Mouse (Mus musculus) kidney, embryonic 15.5 days (tissue): ENCODE data around the gene Cyp2d34. TPM values are rescaled to one million over a fixed set of nuclear protein-coding genes. Genes with fewer than 3 reads are reported as not detected.

Experiments used
- ATAC-seq: fragments of 200-750 bp; cut with Nextera tagmentation; replicated peaks from 2 replicates; pipeline ENCODE4 v1.8.0; 2017; ENCODE audit warnings: moderate TSS enrichment; ENCODE audit not compliant: low FRiP score
- H3K27ac ChIP-seq: fragments of 300-500 bp; sonication (generic); 2 replicates; pipeline ENCODE4 v1.5.1; 2015; ENCODE audit warnings: mild to moderate bottlenecking, inconsistent platforms
- H3K27me3 ChIP-seq: fragments of 300-500 bp; sonication (generic); 2 replicates; pipeline ENCODE4 v1.6.1; 2015; ENCODE audit warnings: inconsistent platforms
- H3K36me3 ChIP-seq: fragments of 300-500 bp; sonication (generic); 2 replicates; pipeline ENCODE4 v1.6.1; 2015; ENCODE audit warnings: inconsistent platforms
- H3K4me1 ChIP-seq: fragments of 300-500 bp; sonication (generic); 2 replicates; pipeline ENCODE4 v1.6.1; 2015; ENCODE audit warnings: inconsistent platforms
- H3K4me2 ChIP-seq: fragments of 300-500 bp; sonication (generic); 2 replicates; pipeline ENCODE4 v1.6.1; 2015; ENCODE audit warnings: moderate library complexity, mild to moderate bottlenecking, inconsistent platforms
- H3K4me3 ChIP-seq: fragments of 300-500 bp; sonication (generic); replicated peaks from 2 replicates; pipeline ENCODE4 v1.5.1; 2015; ENCODE audit warnings: mild to moderate bottlenecking, inconsistent platforms
- H3K9ac ChIP-seq: fragments of 300-500 bp; sonication (generic); 2 replicates; pipeline ENCODE4 v1.6.1; 2015; ENCODE audit warnings: mild to moderate bottlenecking, inconsistent platforms
- H3K9me3 ChIP-seq: fragments of 300-500 bp; sonication (generic); replicated peaks from 2 replicates; pipeline ENCODE4 v1.6.1; 2016; ENCODE audit warnings: inconsistent platforms
- WGBS: fragments of 180-500 bp; shearing (Covaris S2); methylation state at CpG from one replicate; pipeline ENCODE4 v1.1.7; 2015; ENCODE audit warnings: mixed read lengths; 5-methylcytosine and 5-hydroxymethylcytosine counted together
- microRNA-seq: library from miRNA; unstranded; fragments of <30 nt; microRNA quantifications from one replicate; pipeline ENCODE4, GENCODE M21; 2016
- polyA plus RNA-seq: library from polyadenylated mRNA; unstranded; fragments of >200 nt; fragmentation: Nextera tagmentation; extraction: Ambion mirVana; gene quantifications from 2 replicates; pipeline ENCODE4 v1.2.1, GENCODE M21; 2015

Gene Cyp2d34
- polyA plus RNA-seq, 1 experiment from 2014 or later, result not detected

GRCm38 (mm10) chr15:82582621-82583020 lies 38.1 kb downstream of the Cyp2d34 start:
- no peak overlapping the region for H3K4me3 ChIP-seq
- H3K27ac ChIP-seq, result no peak overlapping the region
- H3K4me2 ChIP-seq, result no peak overlapping the region
- H3K36me3 ChIP-seq, result no peaks in the 10 kb centered on the region
- H3K9me3 ChIP-seq, result no peaks in the 10 kb centered on the region
- WGBS, result 71% methylated on average over 9 of the region's 9 CpGs
- no peaks in the 10 kb centered on the region for H3K27me3 ChIP-seq
- H3K9ac ChIP-seq, result no peak overlapping the region
- ATAC-seq, result no peak
- H3K4me1 ChIP-seq, result no peaks in the 10 kb centered on the region

- no peaks in the 10 kb centered on the region for H3K27me3 ChIP-seq
- H3K9me3 ChIP-seq, result no peaks in the 10 kb centered on the region
- no peaks in the 10 kb centered on the region for H3K4me1 ChIP-seq
- H3K4me2 ChIP-seq, result no peak overlapping the region
- H3K9ac ChIP-seq, result no peak overlapping the region
- 60% methylated on average over 2 of the region's 2 CpGs for WGBS
- ATAC-seq, result no peak
- H3K4me3 ChIP-seq, result no peak overlapping the region
- H3K36me3 ChIP-seq, result no peaks in the 10 kb centered on the region
- no peak overlapping the region for H3K27ac ChIP-seq
These were observed 41.7 kb downstream of the Cyp2d34 start for GRCm38 (mm10) chr15:82579071-82579470.

GRCm38 (mm10) chr15:82572856-82573255 lies 47.9 kb downstream of the Cyp2d34 start:
- H3K27ac ChIP-seq, result no peak overlapping the region
- no peaks in the 10 kb centered on the region for H3K9me3 ChIP-seq
- H3K4me1 ChIP-seq, result no peaks in the 10 kb centered on the region
- H3K4me3 ChIP-seq, result no peak overlapping the region
- no peaks in the 10 kb centered on the region for H3K36me3 ChIP-seq
- ATAC-seq, result no peak
- H3K27me3 ChIP-seq, result no peaks in the 10 kb centered on the region
- H3K4me2 ChIP-seq, result no peak overlapping the region
- WGBS, result 92% methylated on average over 1 of the region's 1 CpGs
- H3K9ac ChIP-seq, result no peak overlapping the region

Small RNA genes within 50 kb of the gene (microRNA-seq; reads per million reads assigned to microRNA genes)
- gene Gm27463, result not detected
- not detected for gene Gm27742

Other genes with a start within 250 kb of the Cyp2d34 start
- gene Cyp2d22, start 240.7 kb downstream of the Cyp2d34 start, polyA plus RNA-seq, result 12.9 and 18.6 TPM in 2 replicates
- not detected in 2 replicates for gene Cyp2d11, start 226.9 kb downstream of the Cyp2d34 start, polyA plus RNA-seq
- 0.27 and 0.49 TPM in 2 replicates for gene Cyp2d10, start 213.8 kb downstream of the Cyp2d34 start, polyA plus RNA-seq
- gene Cyp2d9, start 187.5 kb downstream of the Cyp2d34 start, polyA plus RNA-seq, result 0.25 TPM in 1 of 2 replicates, not detected in the other
- not detected in 2 replicates for gene Cyp2d12, start 65.9 kb downstream of the Cyp2d34 start, polyA plus RNA-seq
- gene Cyp2d40, start 143.2 kb upstream of the Cyp2d34 start, polyA plus RNA-seq, result not detected in 2 replicates
- 19.4 and 23.1 TPM in 2 replicates for gene Cyp2d26, start 173.3 kb upstream of the Cyp2d34 start, polyA plus RNA-seq